Mouse (Mus musculus): ENCODE measurements around the gene Adamts14.
A peak's percentile ranks its signal among the peaks of the same experiment; 100 is the strongest.

Gene Adamts14

DNA sequence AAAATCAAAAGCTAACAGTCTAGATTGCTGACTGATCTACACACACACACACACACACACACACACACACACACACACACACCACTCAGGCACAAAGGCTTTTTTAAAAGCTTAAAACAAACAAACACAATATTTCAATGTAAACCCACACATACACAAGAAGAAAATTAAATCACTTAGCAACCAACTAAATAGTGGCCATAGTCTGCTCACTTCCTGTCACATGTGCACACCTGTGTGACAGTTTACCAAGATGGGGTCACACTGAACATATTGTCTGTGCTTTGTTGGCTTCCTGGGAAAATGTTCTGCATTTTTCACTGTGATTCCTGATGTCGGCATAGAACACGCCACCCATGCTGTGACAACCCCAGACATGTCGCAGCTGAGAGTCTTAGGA is 41.5 kb downstream of the Adamts14 start:
- DNase-seq (ENCODE audit: low spot score): no peak

DNA sequence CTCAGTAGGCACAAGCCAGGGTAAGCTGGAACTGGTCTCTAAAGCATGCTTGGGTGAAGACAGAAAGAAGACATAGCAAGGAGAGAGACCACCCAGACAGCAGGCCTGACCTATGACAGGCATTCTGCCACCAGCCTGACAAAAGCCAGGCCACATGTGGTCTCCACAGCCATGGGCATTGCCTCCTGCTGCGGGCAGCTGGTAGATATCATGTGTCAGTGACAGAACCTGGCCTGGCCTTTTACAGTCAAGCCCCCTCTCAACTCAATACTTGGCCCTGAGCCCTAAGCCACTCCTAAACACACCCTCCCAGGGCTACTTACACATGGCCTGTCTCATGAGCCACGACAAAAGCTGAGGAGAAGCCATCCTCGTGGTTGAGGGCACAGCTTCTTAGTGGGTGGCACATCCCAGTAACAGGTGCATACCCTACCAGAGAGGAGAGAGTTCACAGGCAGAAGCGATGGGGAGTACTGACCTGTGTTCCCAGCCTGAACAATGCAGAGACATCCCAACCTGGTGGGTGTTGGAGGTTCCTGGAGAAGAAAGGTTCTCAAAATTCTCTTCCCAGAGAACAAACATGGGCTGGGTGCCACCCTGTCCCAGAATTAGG is 46.3 kb downstream of the Adamts14 start:
- DNase-seq (ENCODE audit: low spot score): no peak

GRCm38 (mm10) chr10:61225694-61226093 is 47.5 kb downstream of the Adamts14 start:
- no peak for DNase-seq (ENCODE audit: low spot score)

GRCm38 (mm10) chr10:61219318-61219717 is 53.9 kb downstream of the Adamts14 start:
- no peak for DNase-seq (ENCODE audit: low spot score)

DNA sequence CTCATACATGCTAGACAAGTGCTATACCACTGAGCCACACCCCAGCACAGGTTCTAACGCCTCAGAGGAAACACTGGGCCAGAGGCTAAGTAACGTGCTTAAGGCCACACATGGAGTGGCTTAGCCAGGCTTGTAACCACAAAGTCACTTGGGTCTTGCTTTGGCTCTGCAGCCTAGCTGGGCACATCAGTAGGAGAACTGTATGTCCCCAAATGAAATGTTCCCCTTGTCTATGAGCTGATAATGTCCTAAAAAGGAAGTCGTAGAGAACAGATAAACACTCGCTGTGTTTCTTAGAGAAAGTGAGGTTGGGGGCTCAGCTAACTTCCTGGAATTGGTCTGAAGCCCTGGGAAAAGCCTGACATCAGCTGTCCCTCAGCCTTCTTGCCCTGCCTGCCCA is 57.1 kb downstream of the Adamts14 start:
- no peak for DNase-seq (ENCODE audit: low spot score)

DNA sequence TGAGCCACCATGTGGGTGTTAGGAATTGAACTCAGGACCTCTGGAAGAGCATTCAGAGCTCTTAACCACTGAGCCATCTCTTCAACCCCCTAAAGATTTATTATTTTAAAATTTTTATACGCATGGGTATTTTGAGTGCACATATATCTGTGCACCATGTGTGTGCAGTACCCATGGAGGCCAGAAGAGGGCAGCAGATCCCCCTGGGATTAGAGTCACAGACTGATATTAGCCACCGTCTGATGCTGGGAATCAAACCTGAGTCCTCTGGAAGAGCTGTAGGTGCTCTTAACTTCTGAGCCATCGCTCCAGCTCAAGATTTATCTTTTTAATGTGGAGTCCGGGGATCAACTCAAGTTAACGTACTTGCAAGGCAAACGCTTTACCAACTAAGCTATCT is 57.6 kb downstream of the Adamts14 start:
- no peak for DNase-seq (ENCODE audit: low spot score)

- DNase-seq (ENCODE audit: low spot score): no peak
Measured at GRCm38 (mm10) chr10:61212817-61213216, 60.4 kb downstream of the Adamts14 start.

GRCm38 (mm10) chr10:61211743-61212142 is 61.5 kb downstream of the Adamts14 start:
- DNase-seq (ENCODE audit: low spot score): no peak

DNA sequence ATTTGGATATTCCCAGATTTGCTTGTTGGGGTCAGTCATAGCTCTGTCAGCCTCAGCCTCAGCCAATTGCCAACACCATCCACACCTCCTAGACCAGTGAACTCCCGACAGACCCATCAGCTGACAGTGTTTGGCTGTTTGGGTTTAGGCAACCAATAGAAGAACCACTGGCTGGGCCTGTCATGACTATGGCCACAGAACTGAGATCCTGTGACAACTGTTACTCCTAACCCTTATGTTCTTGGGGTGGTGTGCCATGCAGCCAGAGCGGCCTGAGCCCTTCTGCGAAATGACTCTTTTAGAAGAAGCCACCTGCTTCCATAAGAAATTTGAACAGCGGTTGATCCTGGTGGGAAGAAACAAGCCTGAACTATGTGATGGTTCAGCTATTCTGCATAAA is 62.1 kb downstream of the Adamts14 start:
- DNase-seq (ENCODE audit: low spot score): no peak

DNA sequence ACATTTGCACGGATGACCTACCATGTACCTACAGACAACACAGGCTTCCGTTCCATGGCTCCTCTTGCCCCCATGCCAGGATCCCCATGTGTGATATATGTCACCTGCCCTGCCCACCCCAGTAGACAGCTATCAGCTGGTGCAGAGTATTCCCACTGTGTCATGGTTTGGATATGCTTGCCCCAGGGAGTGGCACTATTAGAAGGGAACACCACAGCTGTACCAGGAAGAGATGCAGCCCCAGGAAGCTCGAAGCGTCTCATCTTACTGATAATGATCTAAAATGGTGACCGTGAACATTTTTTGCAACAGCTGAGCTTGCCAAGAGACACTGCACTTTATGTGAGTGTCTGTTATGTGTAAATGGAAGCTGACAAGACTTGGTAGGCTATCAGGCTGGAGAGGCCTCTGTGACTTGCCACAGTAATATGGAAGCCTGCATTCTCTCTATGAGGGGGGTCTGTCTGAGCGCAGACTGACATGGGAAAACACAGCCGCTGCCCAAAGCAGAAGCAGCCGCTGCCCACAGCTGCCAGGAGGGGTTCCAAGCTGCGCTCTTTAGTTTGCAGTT is 65.0 kb downstream of the Adamts14 start:
- DNase-seq (ENCODE audit: low spot score): no peak

DNA sequence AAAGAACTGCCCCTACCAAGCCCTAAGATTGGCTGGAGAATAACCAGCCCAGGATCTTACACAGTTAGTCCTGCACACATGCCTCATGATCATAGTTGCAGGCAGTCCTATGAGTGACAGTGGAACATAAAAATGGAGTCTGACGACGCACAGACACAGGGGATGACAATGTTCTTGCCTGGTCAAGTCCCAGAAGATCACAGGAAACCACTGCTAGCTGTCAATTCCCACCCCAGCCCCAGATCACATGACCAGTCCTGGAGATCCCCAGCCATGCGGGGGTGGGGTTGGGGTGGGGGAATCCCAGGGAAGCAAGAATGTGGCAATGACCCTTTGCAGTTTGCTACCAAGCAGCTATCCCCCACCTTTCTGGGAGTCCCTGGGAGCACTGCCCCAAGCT is 69.3 kb downstream of the Adamts14 start:
- DNase-seq (ENCODE audit: low spot score): no peak

DNA sequence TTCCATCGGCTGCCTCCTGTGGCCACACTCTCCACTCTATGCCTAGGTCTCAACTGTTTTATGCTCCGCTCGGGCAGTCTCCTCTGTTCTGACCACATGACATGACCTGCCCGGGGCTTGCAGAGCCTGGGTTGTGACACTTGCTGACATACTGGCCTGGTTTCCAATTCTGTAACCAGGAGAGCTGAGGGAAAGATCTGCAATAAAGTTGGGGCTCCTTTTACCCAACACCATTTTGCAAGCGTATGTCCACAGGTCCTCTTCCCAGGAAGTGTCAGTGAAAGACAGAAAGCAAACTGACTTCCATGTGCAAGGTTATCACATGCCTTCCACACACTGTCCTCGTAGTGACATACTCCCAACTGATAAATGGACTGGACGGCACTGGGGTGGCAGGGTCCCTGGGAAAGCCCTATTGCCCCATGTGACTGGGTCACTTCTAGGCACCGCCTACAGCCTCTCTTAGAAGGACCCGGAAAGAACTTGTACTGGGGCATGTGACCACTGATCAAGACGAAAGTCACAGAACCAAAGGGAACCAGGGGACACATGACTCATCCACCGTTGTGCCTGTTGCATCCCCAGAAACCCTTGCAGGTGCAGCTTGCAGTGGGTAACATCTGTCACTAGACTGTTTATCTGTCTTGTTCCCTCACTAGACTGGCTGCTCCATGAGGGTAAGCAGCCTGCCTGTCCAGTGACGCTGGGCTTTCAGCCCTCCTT is 71.5 kb downstream of the Adamts14 start:
- no peak for DNase-seq (ENCODE audit: low spot score)

DNA sequence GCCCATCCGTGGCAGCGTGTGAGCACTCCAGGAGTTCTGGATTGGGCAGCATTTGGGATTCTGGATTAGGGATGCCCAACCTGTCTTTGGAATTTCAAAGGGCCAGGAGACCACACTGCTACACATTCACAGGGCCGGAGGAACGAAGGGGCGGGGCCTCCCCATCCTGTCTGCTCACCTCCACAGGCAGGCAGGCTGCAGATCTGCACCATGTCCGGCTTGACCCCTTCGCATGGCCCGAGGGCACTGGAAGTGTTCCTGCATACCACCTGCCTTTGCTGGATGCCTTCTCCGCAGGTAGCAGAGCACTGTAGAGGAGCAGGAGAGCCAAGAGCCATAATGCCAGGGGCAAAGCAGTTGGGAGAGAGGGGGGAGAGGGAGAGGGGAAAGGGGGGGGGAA is 72.2 kb downstream of the Adamts14 start:
- no peak for DNase-seq (ENCODE audit: low spot score)

DNA sequence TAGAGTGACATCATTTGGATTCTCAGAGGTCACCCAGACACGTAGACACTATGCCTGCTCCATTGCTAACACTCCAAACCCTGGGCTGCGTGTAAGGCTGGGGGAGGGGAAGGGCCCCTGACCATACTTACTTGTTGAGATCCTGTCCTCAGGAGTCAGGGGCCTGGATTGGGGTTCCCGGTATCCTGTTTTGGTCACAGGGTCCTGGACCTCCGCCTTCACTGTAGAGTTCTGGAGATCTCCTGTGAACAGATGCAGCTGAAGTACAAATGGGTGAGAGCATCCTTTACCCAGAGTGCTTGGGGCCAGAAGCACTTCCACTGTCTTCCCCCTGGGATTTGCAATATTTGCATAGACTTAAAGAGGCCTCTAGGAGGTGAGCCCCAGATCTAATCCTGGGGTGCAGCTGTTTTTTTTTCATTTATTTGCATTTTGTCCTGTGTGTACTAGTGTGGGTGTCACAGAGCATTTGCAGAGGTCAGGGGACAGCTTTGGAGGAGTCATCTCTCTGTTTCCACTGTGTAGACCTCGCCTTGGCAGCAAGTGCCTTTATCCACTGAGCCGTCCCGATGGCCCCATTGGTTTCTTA is 72.9 kb downstream of the Adamts14 start:
- DNase-seq (ENCODE audit: low spot score): no peak

DNA sequence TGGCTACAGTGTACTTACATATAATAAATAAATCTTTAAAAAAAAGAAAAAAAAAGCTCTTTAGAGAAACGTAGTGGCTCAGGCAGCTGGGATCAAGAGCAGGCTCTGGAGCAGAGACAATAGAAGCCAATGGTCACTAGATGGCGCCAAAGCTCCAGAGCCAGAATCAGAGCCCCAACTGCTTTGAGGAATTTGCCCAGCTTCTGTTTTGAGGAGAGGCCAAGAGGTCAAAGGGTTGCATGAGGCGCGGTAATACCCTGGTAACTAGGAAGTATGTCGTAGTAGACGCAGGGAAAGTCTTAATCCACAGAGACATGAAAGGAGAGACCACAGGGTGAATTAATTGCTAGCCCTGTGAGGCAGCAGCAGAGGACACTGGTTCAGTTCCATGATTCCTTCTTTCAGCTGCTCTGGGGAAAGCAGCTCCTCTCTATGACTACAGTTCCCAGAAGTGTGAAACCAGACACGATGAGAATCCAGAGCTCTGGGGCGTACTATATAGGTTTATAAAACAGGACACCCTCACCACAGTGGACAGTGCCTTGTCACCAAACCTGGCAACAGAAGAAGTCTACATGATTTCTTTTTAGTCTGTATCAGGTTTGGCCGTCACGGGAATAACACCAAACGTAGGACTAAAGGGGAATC is 73.5 kb downstream of the Adamts14 start:
- DNase-seq (ENCODE audit: low spot score): peak; percentile 38

DNA sequence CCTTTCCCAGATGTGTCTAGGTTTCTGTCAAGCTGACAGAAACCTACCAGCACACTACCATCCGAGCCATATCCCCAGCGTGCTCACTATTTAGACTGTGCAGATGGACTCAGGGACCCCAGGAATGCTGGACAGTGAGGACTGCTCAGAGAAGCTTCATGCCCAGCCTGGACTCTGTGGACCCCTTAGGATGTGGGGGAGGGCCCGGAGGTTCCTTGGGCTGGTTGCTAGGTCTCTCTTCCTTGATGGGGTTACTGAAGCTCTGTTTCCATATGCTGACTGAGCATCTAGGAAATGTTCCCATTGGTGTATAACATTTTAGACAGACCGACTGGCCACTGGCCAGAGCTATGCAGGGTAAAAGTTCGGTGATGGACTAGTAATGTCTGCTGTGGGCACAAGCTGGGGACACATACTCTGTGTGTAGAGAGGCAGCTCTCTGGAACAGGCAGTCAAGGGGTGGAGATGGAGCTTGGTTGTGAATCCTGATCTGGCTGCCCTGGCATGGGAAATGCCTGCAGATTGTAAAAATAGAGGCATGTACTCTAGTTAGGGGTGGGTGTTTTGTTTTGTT is 77.4 kb downstream of the Adamts14 start:
- DNase-seq (ENCODE audit: low spot score): no peak

GRCm38 (mm10) chr10:61195216-61195615 is 78.0 kb downstream of the Adamts14 start:
- no peak for DNase-seq (ENCODE audit: low spot score)

- DNase-seq (ENCODE audit: low spot score): no peak
Measured at GRCm38 (mm10) chr10:61194611-61195010, 78.6 kb downstream of the Adamts14 start.

GRCm38 (mm10) chr10:61188010-61188409 is 85.2 kb downstream of the Adamts14 start:
- DNase-seq (ENCODE audit: low spot score): no peak

DNA sequence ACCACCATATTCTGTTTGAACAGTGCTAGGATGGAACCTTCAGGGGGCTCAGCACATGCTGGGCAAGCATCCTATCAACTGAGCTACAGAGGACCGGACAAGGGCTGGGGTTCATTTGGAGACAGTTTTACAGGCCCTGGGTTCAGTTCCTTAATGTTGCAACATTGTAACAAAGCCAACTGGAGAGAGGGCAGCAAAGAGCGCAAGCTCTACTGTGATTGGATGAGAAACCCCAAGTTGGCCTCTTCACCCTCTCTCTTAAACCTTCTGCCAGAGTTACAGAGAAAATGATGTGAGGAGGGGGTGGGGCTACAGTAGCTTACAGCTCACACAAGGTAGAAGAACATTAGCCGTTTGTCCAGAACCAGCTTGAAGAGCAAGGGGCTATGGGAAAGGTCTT is 86.2 kb downstream of the Adamts14 start:
- DNase-seq (ENCODE audit: low spot score): no peak

DNA sequence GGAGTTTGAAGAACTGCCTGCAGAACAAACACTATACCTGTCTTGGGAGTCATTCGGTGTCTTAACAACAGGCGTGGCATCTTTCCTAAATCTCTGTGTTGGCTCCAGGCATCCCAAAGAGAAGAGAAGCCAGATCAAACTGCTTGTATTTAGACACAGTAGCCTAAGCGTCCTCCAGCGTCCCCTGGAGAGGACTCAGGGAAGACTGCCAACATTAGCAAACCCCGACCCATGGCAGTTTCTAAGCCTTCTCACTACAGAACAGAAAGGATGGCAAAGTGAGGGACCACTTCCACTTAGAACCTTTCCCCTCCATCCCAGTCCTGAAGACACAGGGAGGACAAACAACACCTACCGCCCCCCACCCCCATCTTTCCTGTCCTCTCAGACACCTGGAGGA is 93.3 kb downstream of the Adamts14 start:
- no peak for DNase-seq (ENCODE audit: low spot score)

GRCm38 (mm10) chr10:61178687-61179086 is 94.6 kb downstream of the Adamts14 start:
- DNase-seq (ENCODE audit: low spot score): no peak
